Mouse (Mus musculus) kidney, postnatal 36 days (tissue): ENCODE measurements around the gene Ifnlr1.
"Not testable (repeated sequence)": the region's sequence is repeated elsewhere in the genome, so short reads cannot be mapped to it uniquely, and the experiment has no call there.

Experiments used
- DNase-seq, 2 experiments: peaks; one replicate each; pipeline ENCODE4 v3.0.0; 2021 to 2022; ENCODE audit warnings: mixed read lengths in 2 of 2

Ifnlr1 gene

GRCm38 (mm10) chr4:135686568-135686953, 474 bp downstream of the Ifnlr1 start:
- DNase-seq, result no peak

GRCm38 (mm10) chr4:135689797-135690196, 3.7 kb downstream of the Ifnlr1 start:
- no peak for DNase-seq

- DNase-seq, result peak; percentile 25 to 28
These were observed 4.2 kb downstream of the Ifnlr1 start for GRCm38 (mm10) chr4:135690241-135690640.

GRCm38 (mm10) chr4:135692916-135693315, 6.8 kb downstream of the Ifnlr1 start:
- DNase-seq, result no peak

GRCm38 (mm10) chr4:135698498-135698897, 12.4 kb downstream of the Ifnlr1 start:
- DNase-seq, result no peak

- DNase-seq, result no peak
These were observed 17.4 kb downstream of the Ifnlr1 start for GRCm38 (mm10) chr4:135703497-135703896.

GRCm38 (mm10) chr4:135704016-135704415, 17.9 kb downstream of the Ifnlr1 start:
- peak; percentile 38 to 57 for DNase-seq

GRCm38 (mm10) chr4:135706045-135706444, 20.0 kb downstream of the Ifnlr1 start:
- DNase-seq, result no peak

- peak; percentile 77 to 92 for DNase-seq
These were observed 23.0 kb downstream of the Ifnlr1 start for GRCm38 (mm10) chr4:135709072-135709564.

- no peak for DNase-seq
These were observed 23.5 kb downstream of the Ifnlr1 start for GRCm38 (mm10) chr4:135709621-135710020.

- DNase-seq, result no peak
These were observed 24.3 kb downstream of the Ifnlr1 start for GRCm38 (mm10) chr4:135710392-135710791.

GRCm38 (mm10) chr4:135714776-135715175, 28.7 kb downstream of the Ifnlr1 start:
- DNase-seq, result no peak

GRCm38 (mm10) chr4:135716438-135716837, 30.4 kb downstream of the Ifnlr1 start:
- DNase-seq, result not testable (repeated sequence)

GRCm38 (mm10) chr4:135722540-135723290, 36.6 kb downstream of the Ifnlr1 start:
- no peak for DNase-seq

- DNase-seq, result peak; percentile 8 to 21
These were observed 40.3 kb downstream of the Ifnlr1 start for GRCm38 (mm10) chr4:135726416-135726815.

- peak; percentile 93 to 94 for DNase-seq
These were observed 41.7 kb downstream of the Ifnlr1 start, which contains the start of gene Il22ra1 for GRCm38 (mm10) chr4:135727817-135728216. Gene Il22ra1 (plus strand): TSS chr4:135728172.

- no peak for DNase-seq
These were observed 44.1 kb downstream of the Ifnlr1 start for GRCm38 (mm10) chr4:135730204-135730603.

GRCm38 (mm10) chr4:135730951-135731350, 44.9 kb downstream of the Ifnlr1 start:
- no peak for DNase-seq

- DNase-seq, result no peak
These were observed 47.8 kb downstream of the Ifnlr1 start for GRCm38 (mm10) chr4:135733901-135734300.

GRCm38 (mm10) chr4:135736903-135737302, 50.8 kb downstream of the Ifnlr1 start:
- no peak for DNase-seq

GRCm38 (mm10) chr4:135738237-135738636, 52.1 kb downstream of the Ifnlr1 start:
- no peak for DNase-seq

GRCm38 (mm10) chr4:135739148-135739547, 53.1 kb downstream of the Ifnlr1 start:
- no peak for DNase-seq

GRCm38 (mm10) chr4:135739672-135740071, 53.6 kb downstream of the Ifnlr1 start:
- DNase-seq, result no peak

- DNase-seq, result no peak
These were observed 57.4 kb downstream of the Ifnlr1 start for GRCm38 (mm10) chr4:135743520-135743919.
